Mouse (Mus musculus): Measurements from ENCODE around the gene Dis3. TPM values are rescaled to one million over a fixed set of nuclear protein-coding genes. Genes with fewer than 3 reads are reported as not detected.
"Not testable (repeated sequence)": the region's sequence is repeated elsewhere in the genome, so short reads cannot be mapped to it uniquely, and the experiment has no call there.

Gene Dis3
- polyA plus RNA-seq, 1 experiment from 2014 or later: 17.5 TPM

GRCm38 (mm10) chr14:99034851-99035250, 64.7 kb downstream of the Dis3 start:
- H3K9ac ChIP-seq (replicated peaks); H3K4me3 ChIP-seq (replicated peaks); H3K4me1 ChIP-seq; ATAC-seq (ENCODE audit: low FRiP score); H3K9me3 ChIP-seq (replicated peaks); H3K27me3 ChIP-seq (replicated peaks); H3K27ac ChIP-seq (replicated peaks); H3K4me2 ChIP-seq: not testable (repeated sequence)
- WGBS: 92% methylated on average over 8 of the region's 8 CpGs
- H3K36me3 ChIP-seq: peaks cover 11% of the 10 kb centered on the region

- no peak overlapping the region for H3K9ac ChIP-seq (replicated peaks)
- no peak overlapping the region for H3K4me3 ChIP-seq (replicated peaks)
- no peaks in the 10 kb centered on the region for H3K4me1 ChIP-seq
- no peak for ATAC-seq (ENCODE audit: low FRiP score)
- H3K27ac ChIP-seq (replicated peaks): no peak overlapping the region
- H3K27me3 ChIP-seq (replicated peaks): no peaks in the 10 kb centered on the region
- no peaks in the 10 kb centered on the region for H3K9me3 ChIP-seq (replicated peaks)
- 83% methylated on average over 5 of the region's 5 CpGs for WGBS
- H3K4me2 ChIP-seq: no peak overlapping the region
- H3K36me3 ChIP-seq: peaks cover 7% of the 10 kb centered on the region
These were observed 67.0 kb downstream of the Dis3 start for GRCm38 (mm10) chr14:99032596-99032995.

- H3K9ac ChIP-seq (replicated peaks): no peak overlapping the region
- no peak overlapping the region for H3K4me3 ChIP-seq (replicated peaks)
- H3K9me3 ChIP-seq (replicated peaks): no peaks in the 10 kb centered on the region
- no peaks in the 10 kb centered on the region for H3K4me1 ChIP-seq
- WGBS: 79% methylated on average over 5 of the region's 5 CpGs
- H3K36me3 ChIP-seq: peaks cover 7% of the 10 kb centered on the region
- H3K4me2 ChIP-seq: no peak overlapping the region
- no peaks in the 10 kb centered on the region for H3K27me3 ChIP-seq (replicated peaks)
- no peak for ATAC-seq (ENCODE audit: low FRiP score)
- H3K27ac ChIP-seq (replicated peaks): no peak overlapping the region
These were observed 68.2 kb downstream of the Dis3 start for GRCm38 (mm10) chr14:99031337-99031873.

DNA sequence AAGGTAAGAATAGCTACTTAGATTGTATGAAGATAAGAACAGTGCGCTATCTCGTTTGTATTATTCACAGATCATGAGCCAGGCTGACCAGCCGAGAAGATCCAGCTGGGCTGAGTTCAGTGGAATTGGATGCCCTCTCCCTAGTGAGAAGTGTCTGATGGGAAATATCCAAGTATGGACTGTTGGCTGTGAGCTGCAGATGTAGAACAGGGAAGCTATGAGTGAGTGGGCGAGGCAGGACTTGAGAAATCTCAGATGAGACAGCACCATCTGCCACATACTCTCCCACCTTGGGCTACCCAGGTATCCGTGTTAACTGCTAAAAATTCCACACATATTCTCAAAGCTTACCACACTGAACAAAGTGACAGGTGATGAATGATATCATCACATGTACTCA, 69.6 kb downstream of the Dis3 start:
- no peaks in the 10 kb centered on the region for H3K27me3 ChIP-seq (replicated peaks)
- no peaks in the 10 kb centered on the region for H3K4me1 ChIP-seq
- WGBS: 87% methylated on average over 5 of the region's 5 CpGs
- H3K4me2 ChIP-seq: no peak overlapping the region
- no peak overlapping the region for H3K4me3 ChIP-seq (replicated peaks)
- no peak for ATAC-seq (ENCODE audit: low FRiP score)
- no peak overlapping the region for H3K27ac ChIP-seq (replicated peaks)
- H3K9me3 ChIP-seq (replicated peaks): no peaks in the 10 kb centered on the region
- peaks cover 2% of the 10 kb centered on the region; the same call in 1 of the 2 replicates for H3K36me3 ChIP-seq
- H3K9ac ChIP-seq (replicated peaks): no peak overlapping the region

Other genes starting within 250 kb of the Dis3 start
- 0.64 TPM in 1 of 2 replicates, not detected in the other for gene Rpl36a-ps1, start 105.5 kb downstream of the Dis3 start, polyA plus RNA-seq (2015; fragmentation: Nextera tagmentation; extraction: Ambion mirVana)
- gene Mzt1, start 53.6 kb downstream of the Dis3 start, polyA plus RNA-seq (2015; fragmentation: Nextera tagmentation; extraction: Ambion mirVana): 92.8 and 94.8 TPM in 2 replicates
- 14.0 and 22.5 TPM in 2 replicates for gene Bora, start 53.5 kb downstream of the Dis3 start, polyA plus RNA-seq (2015; fragmentation: Nextera tagmentation; extraction: Ambion mirVana)
- gene Pibf1, start 346 bp downstream of the Dis3 start, polyA plus RNA-seq (2015; fragmentation: Nextera tagmentation; extraction: Ambion mirVana): 17.6 and 18.0 TPM in 2 replicates
- 5.2 and 11.3 TPM in 2 replicates for gene Klf5, start 198.9 kb upstream of the Dis3 start, polyA plus RNA-seq (2015; fragmentation: Nextera tagmentation; extraction: Ambion mirVana)

All from neural tube, embryonic 15.5 days (tissue).